Mouse (Mus musculus) lung, postnatal 0 days (tissue): ENCODE data around the gene Cdh8.

ENCODE experiments used
- CTCF ChIP-seq: IDR thresholded peaks from 2 replicates; pipeline ENCODE4 v1.5.1; 2016; ENCODE audit warnings: antibody characterized with exemption, mild to moderate bottlenecking
- EP300 ChIP-seq: IDR thresholded peaks from 2 replicates; pipeline ENCODE4 v1.6.1; 2016; ENCODE audit warnings: antibody characterized with exemption, mild to moderate bottlenecking, control low read depth

DNA sequence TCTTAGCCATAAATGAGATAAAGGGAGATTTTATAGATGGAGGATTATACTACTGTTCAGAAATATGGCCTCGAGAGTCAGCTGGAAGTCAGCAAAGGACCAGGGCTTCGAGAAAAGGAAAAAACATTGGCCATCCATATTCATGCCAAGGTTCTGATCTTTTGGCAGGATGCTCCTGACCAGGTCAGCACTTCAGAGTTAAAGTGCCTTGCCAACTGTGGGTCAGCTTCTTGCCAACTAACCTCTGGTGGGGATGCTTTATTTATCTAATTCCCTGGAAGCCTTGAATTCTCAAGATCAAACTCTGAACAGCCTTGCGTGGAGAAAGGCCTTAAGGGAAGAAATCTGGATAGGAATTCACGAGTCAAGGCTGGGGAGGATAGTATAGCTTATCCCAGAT lies 9.6 kb upstream of the Cdh8 start:
- TF ChIP-seq CTCF: no peak
- TF ChIP-seq EP300: no peak
